ENCODE assay signal across 14 mouse cellular contexts in the genomic region with DNA sequence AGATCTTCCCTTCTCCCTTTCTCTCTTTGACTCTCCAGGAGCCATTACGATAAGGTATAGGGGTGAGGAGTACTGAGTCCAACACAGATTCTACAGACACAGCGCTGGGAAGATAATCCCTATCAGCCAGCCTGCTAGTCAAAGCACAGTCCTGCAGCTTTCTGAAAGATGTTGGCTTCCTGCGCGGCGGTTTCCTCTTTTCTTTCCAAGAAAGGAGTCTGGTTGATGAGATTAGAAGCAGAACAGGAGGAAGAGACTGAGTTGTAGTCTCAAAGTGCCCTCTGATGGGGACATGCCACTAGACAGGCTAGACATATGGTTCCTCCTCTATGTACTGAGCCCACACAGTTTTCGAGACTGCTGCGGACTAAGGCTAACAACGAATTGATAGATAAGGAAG. TPM values are rescaled to one million over a fixed set of nuclear protein-coding genes. Genes with fewer than 3 reads are reported as not detected.
DNase-seq lines count a peak whose midpoint lies in the region; ATAC-seq and TF ChIP-seq lines count a peak whose summit lies in the region.
"Had no signal": no experiment of that assay in that cellular context is flagged by ENCODE, and none has a peak within 500 bp of the region (broad histone marks: within the 10 kb centered on the region; RNA-seq: fewer than 3 reads in every experiment).

No protein-coding gene starts in this region.

- no peak overlapping the region for H3K4me3 ChIP-seq in forebrain, postnatal 0 days (ENCODE audit: low read depth, low read length)
- no peak overlapping the region for H3K4me3 ChIP-seq in forebrain, embryonic 13.5 days
- no peak overlapping the region for H3K4me3 ChIP-seq in cortical plate, adult 2 months (ENCODE audit: insufficient read depth, low read length)
- H3K4me3 ChIP-seq: forebrain, embryonic 12.5 days; neural tube, embryonic 15.5 days had no signal

- no peaks in the 10 kb centered on the region for H3K27me3 ChIP-seq in forebrain, postnatal 0 days (ENCODE audit: insufficient read depth, low read length)
- H3K27me3 ChIP-seq in forebrain, embryonic 13.5 days, result peaks cover 7% of the 10 kb centered on the region
- H3K27me3 ChIP-seq: neural tube, embryonic 15.5 days had no signal

- no peaks in the 10 kb centered on the region for H3K9me3 ChIP-seq in forebrain, postnatal 0 days (ENCODE audit: low read length)
- no peaks in the 10 kb centered on the region for H3K9me3 ChIP-seq in forebrain, embryonic 13.5 days (replicated peaks)
- H3K9me3 ChIP-seq: forebrain, embryonic 12.5 days; neural tube, embryonic 15.5 days had no signal

- 0 out of 2 replicates have a peak, but pooled peaks have one; percentile 12 for TF ChIP-seq CTCF in forebrain, postnatal 0 days (IDR thresholded peaks at IDR 0.05; ENCODE audit: low read depth)
- TF ChIP-seq CTCF in cortical plate, adult 2 months (IDR thresholded peaks at IDR 0.05; ENCODE audit: extremely low read depth, insufficient read depth, low read length), result peak; percentile 21; the same call in 1 of the 2 replicates

- H3K9ac ChIP-seq in forebrain, postnatal 0 days, result no peak overlapping the region
- H3K9ac ChIP-seq in forebrain, embryonic 13.5 days, result no peak overlapping the region
- H3K9ac ChIP-seq: forebrain, embryonic 12.5 days; neural tube, embryonic 15.5 days had no signal

- no peak overlapping the region for H3K4me2 ChIP-seq in forebrain, postnatal 0 days (ENCODE audit: low read depth)
- H3K4me2 ChIP-seq in forebrain, embryonic 13.5 days, result no peak overlapping the region
- H3K4me2 ChIP-seq: forebrain, embryonic 12.5 days; neural tube, embryonic 15.5 days had no signal

- ATAC-seq in forebrain, postnatal 0 days, result peak; percentile 21; the same call in 1 of the 2 replicates
- no peak for ATAC-seq in forebrain, embryonic 13.5 days
- ATAC-seq: inflammation-experienced regulatory T-cells, adult 6 months had no signal

- H3K4me1 ChIP-seq in forebrain, postnatal 0 days (ENCODE audit: insufficient read depth), result peaks cover 10% of the 10 kb centered on the region; the same call in 1 of the 2 replicates
- peaks cover 12% of the 10 kb centered on the region for H3K4me1 ChIP-seq in forebrain, embryonic 13.5 days
- peaks cover 20% of the 10 kb centered on the region for H3K4me1 ChIP-seq in cortical plate, adult 2 months (ENCODE audit: control insufficient read depth, insufficient read depth, low read length)

- no peaks in the 10 kb centered on the region for H3K36me3 ChIP-seq in forebrain, postnatal 0 days (ENCODE audit: insufficient read depth)
- no peaks in the 10 kb centered on the region for H3K36me3 ChIP-seq in forebrain, embryonic 13.5 days (ENCODE audit: poor library complexity, severe bottlenecking)
- H3K36me3 ChIP-seq: forebrain, embryonic 12.5 days; neural tube, embryonic 15.5 days had no signal

- DNase-seq in forebrain, postnatal 0 days, result no peak
- DNase-seq in 416B (ENCODE audit: low read depth) (peak; percentile 93), liver (peak; percentile 53)
- no peak for DNase-seq in urinary bladder, adult 18-20 months (ENCODE audit: low spot score in 2 of 2)
- DNase-seq in layer of hippocampus, adult 9-11 months, result no peak
- DNase-seq in urinary bladder, postnatal 10 days (ENCODE audit: low spot score), result no peak

- 73% methylated on average over 8 of the region's 8 CpGs for WGBS in forebrain, postnatal 0 days
- WGBS in forebrain, embryonic 13.5 days, result 74% methylated on average over 8 of the region's 8 CpGs

- TF ChIP-seq POLR2A in cortical plate, adult 2 months (IDR thresholded peaks at IDR 0.05; ENCODE audit: extremely low read depth, insufficient read depth, low read length), result no peak

- H3K27ac ChIP-seq in forebrain, postnatal 0 days (ENCODE audit: low read depth, low read length), result no peak overlapping the region
- no peak overlapping the region for H3K27ac ChIP-seq in forebrain, embryonic 13.5 days
- no peak overlapping the region for H3K27ac ChIP-seq in cortical plate, adult 2 months (ENCODE audit: insufficient read depth, low read length)
- H3K27ac ChIP-seq: forebrain, embryonic 12.5 days; macrophage; neural tube, embryonic 15.5 days had no signal

RNA-seq across cellular contexts. Expression of gene Rgs7bp, which starts 6.1 kb away (rescaled TPM):
- total RNA-seq in forebrain, postnatal 0 days (2014; rRNA removed), result 13.5 and 15.2 TPM in 2 replicates
- polyA plus RNA-seq in forebrain, postnatal 0 days (2015; fragmentation: Nextera tagmentation; extraction: Ambion mirVana), result 3.3 and 7.8 TPM in 2 replicates
- polyA plus RNA-seq in forebrain, embryonic 13.5 days (2015; fragmentation: Nextera tagmentation; extraction: Ambion mirVana), result 2.2 and 2.7 TPM in 2 replicates
- polyA plus RNA-seq in cortical plate, adult 2 months (2012; rRNA removed), result 86.7 and 90.1 TPM in 2 replicates
- polyA plus RNA-seq: C2C12 had no signal

RNA-seq across cellular contexts. Expression of gene 4933425L06Rik, which starts 33.3 kb away (rescaled TPM):
- total RNA-seq in forebrain, postnatal 0 days (2014; rRNA removed), result 0.08 TPM in 1 of 2 replicates, not detected in the other
- polyA plus RNA-seq in forebrain, postnatal 0 days (2015; fragmentation: Nextera tagmentation; extraction: Ambion mirVana), result not detected in 2 replicates
- not detected in 2 replicates for polyA plus RNA-seq in forebrain, embryonic 13.5 days (2015; fragmentation: Nextera tagmentation; extraction: Ambion mirVana)
- polyA plus RNA-seq in cortical plate, adult 2 months (2012; rRNA removed), result not detected in 2 replicates
- total RNA-seq: left cerebral cortex, adult 18-20 months had no signal
- polyA plus RNA-seq: C2C12; forebrain, embryonic 12.5 days; inflammation-experienced regulatory T-cells, adult 6 months; macrophage; neural tube, embryonic 15.5 days had no signal

Comparison
In these comparisons a context has a peak if more than half of its experiments do, and no peak if none do; other contexts are left out.
1. DNase-seq: peak in 416B (single experiment) and liver (single experiment); none in forebrain, postnatal 0 days (single experiment), urinary bladder, adult 18-20 months (0 of 2), layer of hippocampus, adult 9-11 months (single experiment) and urinary bladder, postnatal 10 days (single experiment).